Mouse (Mus musculus): ENCODE data around the gene Dnmt3l.

DNA sequence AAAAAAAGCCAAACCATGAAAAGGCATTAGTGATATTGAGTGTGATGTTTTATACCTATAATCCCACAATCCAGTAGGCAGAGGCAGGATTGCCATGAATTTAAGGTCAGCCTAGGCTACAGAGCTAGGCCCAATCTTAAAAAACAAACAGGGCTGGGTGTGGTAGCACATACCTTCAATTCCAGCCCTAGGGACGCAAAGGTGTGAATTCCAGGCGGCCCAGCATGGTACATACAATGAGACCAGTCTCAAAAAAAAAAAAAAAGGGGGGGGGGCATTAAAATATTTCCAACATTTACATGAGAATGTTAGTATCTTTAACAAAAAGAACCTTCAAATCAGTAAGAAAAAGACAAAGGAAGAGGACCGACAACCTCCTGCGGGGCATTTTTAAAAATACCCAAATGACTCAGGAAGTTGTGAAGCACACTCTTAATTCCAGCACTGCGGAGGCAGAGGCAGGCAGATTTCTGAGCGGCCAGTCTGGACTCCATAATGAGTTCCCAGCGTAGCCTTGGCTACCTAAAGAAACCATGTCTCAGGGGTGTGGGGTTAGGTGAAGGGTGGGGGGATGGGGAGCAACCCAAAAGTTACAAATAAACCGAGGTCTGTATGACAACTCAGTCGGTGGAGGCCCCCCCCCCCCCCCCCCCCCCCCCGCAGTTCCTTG, 6.4 kb downstream of the Dnmt3l start:
- TF ChIP-seq CTCF (IDR thresholded peaks at IDR 0.05): no peak
- no peak for TF ChIP-seq EP300 (IDR thresholded peaks at IDR 0.05)
